Mouse (Mus musculus) cerebellum, adult 18-20 months (tissue): ENCODE data around the gene Csnk1g2.
"Not testable (repeated sequence)": the region's sequence is repeated elsewhere in the genome, so short reads cannot be mapped to it uniquely, and the experiment has no call there.

Experiments used
- DNase-seq, 2 experiments: peaks; one replicate each; pipeline ENCODE4 v3.0.0; 2021

Gene Csnk1g2

DNA sequence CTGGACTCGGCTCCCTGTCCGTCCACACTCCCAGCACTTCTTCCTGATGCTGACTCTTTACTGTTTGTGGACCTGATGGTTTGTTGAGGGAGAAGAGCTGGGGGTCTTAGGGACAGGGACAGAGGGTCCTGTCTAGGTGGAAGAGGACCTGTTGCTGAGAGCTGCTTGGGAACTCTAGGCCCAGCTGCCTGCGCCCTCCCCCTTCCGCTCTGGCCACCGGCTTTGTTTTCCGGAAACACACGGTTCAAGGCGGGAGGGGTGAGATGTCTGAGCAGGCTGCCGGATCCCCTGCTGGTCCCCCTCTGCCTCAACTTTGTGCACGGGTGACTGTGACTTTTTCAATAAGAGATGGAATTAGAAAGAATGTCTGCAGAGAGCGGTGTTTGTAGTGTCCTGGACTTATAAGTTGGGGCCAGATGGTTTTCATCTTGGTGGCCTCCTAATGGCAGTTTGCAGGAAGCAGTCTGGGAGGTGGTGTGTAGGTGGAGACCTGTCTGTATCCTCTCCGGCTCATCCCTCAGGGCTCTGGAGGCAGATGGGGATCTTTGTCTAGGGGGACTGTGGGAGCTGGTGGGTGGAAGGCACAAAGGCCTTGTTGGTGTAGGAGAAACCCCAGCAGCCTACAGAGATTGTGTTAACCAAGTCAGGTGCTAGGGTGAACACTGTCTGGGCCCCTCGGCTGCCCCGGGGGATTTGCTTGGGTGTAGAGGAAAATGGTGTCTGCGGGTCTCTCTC is 986 bp downstream of the Csnk1g2 start:
- peak; percentile 62 to 66 for DNase-seq

- no peak for DNase-seq
Measured at GRCm38 (mm10) chr10:80625764-80626163, 3.1 kb downstream of the Csnk1g2 start.

DNA sequence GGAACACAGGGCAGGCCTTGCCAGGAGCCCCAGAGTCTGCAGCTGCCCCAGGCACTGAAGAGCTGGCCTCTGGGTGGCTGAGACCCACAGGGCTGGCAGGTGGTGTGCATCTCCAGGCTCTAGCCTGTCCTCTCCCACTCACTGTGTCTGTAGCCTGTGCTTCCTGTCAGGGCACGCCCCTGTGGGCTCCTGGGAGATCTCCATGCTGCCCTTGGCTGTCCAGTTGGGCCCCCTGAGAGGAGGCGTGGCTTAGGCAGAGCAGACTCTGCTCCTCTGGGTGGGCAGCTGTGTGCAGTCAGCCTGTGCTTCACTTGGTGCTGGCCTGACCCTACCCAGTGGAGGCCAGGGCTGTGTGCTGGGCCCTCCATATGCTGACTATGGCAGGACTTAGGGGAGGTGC is 5.0 kb downstream of the Csnk1g2 start:
- DNase-seq, result no peak

- no peak for DNase-seq
Measured at GRCm38 (mm10) chr10:80628925-80629324, 6.3 kb downstream of the Csnk1g2 start.

GRCm38 (mm10) chr10:80635345-80635744 is 12.7 kb downstream of the Csnk1g2 start:
- DNase-seq, result no peak

- DNase-seq, result no peak
Measured at GRCm38 (mm10) chr10:80646936-80647335, 24.3 kb downstream of the Csnk1g2 start.

DNA sequence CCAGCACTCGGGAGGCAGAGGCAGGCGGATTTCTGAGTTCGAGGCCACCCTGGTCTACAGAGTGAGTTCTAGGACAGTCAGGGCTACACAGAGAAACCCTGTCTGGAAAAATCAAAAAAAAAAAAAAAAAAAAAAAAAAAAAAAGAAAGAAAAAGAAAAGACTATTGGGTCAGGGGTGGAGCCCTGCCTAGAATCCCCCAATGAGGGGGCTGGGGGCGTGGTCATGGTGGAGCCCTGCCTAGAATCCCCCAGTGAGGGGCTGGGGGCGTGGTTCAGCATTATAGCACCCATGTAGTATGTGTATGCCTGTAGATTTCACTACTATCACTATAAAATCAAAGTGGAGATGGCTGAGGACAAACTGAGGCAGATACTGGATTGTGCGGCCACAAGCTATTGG is 27.3 kb downstream of the Csnk1g2 start:
- not testable (repeated sequence) for DNase-seq

- DNase-seq, result no peak
Measured at GRCm38 (mm10) chr10:80650392-80650791, 27.8 kb downstream of the Csnk1g2 start.

GRCm38 (mm10) chr10:80653156-80653720 is 30.6 kb downstream of the Csnk1g2 start:
- no peak for DNase-seq

- no peak for DNase-seq
Measured at GRCm38 (mm10) chr10:80654866-80655265, 32.2 kb downstream of the Csnk1g2 start.

GRCm38 (mm10) chr10:80655406-80656129 is 32.9 kb downstream of the Csnk1g2 start:
- no peak for DNase-seq

- DNase-seq, result peak; percentile 98 to 99
Measured at GRCm38 (mm10) chr10:80656130-80656862, 33.7 kb downstream of the Csnk1g2 start.

- DNase-seq, result peak in 1 of 2 experiments; percentile 47
Measured at GRCm38 (mm10) chr10:80656863-80657623, 34.4 kb downstream of the Csnk1g2 start, which contains the start of gene Btbd2. Gene Btbd2, minus strand, starts transcription at chr10:80657071.

DNA sequence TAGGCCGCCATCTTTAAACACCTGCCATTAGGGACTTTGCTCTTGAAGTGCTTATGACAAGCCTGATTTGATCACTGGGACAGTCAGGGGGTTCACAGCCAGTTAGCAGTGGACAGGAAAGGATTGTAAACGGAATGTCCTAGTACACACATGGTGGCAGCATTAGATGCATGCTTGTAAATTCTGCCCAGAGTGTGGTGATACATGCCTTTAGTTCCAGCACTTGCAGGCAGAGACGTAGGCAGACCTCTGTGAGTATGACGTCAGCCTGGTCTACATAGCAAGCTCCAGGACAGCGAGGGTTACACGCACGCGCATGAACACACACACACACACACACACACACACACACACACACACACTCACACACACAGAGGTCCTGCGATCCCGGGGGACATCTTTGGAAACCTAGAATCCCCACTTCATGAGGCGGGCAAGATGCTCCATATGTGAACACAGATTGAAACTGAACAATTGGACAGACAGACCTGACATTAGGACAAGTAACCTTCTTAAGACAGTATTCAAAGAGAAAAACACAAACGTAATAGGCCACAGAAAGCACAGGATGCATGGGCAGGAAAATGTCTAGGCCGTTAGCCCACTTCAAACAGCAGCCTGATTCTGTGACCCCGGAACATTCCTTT is 35.7 kb downstream of the Csnk1g2 start:
- no peak for DNase-seq

- no peak for DNase-seq
Measured at GRCm38 (mm10) chr10:80658841-80659202, 36.2 kb downstream of the Csnk1g2 start.

DNA sequence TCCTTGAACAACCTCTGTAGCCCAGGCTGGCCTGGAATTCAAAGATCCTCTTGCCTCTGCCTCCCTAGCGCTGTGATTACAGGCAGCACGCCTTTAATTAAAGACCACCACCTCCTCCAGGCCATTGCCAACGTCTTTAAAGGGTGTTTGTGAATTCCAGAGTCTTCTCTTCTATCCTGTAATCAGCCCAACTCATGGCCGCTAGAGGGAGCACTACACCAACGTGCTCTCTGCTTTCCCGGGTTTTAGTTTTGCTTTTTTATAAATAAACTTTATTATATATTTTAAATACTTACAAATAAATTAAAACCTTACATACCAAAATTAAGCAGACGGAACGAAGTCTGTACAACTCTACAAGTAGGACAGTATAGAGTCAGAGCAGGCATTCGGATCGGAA is 36.6 kb downstream of the Csnk1g2 start:
- peak; percentile 81 to 86 for DNase-seq

DNA sequence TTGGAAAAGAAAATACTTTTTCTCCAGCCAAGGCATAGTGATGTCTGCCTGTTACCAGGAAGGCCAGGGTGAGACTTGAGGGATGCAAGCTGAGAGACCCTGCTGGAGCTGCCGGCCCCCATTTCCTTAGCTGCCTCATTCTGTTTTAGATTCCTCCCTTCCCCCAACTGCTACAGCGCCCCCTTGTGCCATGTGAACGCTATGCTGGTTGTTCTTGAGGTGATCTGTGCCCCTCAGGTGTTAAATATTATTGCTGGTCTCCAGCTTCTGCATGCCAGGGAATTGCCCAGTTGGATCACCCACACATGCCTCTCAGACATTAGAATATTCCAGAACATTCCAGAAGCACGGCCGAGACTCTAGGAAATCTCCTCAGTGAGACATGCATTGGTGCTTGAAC is 38.5 kb downstream of the Csnk1g2 start:
- DNase-seq, result peak in 1 of 2 experiments; percentile 59

GRCm38 (mm10) chr10:80663485-80664196 is 41.0 kb downstream of the Csnk1g2 start:
- no peak for DNase-seq

DNA sequence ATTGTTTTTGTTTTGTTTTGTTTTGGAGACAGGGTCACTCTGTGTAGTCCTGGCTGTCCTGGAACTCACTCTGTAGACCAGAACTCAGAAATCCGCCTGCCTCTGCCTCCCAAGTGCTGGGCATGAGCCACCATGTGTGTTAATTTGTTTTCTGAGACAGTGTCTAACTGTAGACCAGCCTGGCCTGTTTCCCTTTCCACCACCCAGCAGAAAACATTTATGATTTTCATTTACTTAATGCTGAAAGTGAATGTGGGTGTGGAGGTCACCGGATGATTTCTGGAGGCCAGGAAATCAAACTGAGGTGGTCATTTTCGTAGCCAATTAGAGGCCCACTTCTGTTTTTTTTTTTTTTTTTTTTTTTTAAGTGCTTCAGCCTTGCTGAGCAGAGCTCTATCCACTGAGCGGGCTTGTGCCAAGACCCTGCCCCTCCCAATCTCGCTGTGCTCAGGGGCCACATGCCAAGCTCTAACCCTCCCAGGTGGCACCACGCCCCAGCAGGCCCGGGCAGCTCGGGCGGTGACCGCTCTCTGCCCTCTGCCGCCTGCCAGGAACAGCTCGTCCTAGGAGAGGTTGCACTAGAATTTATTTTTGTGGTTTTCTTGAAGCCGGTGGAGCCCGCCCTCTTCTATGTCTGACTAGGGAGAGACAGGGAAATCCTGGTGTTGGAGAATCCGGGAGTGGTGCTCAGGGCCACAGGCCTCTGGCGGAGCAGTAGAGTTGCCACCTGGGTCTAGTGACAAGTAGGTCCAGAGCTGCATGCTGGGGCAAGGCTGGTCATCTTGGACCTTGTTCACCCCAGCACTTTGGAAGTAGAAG is 41.8 kb downstream of the Csnk1g2 start:
- peak; percentile 76 to 80 for DNase-seq

DNA sequence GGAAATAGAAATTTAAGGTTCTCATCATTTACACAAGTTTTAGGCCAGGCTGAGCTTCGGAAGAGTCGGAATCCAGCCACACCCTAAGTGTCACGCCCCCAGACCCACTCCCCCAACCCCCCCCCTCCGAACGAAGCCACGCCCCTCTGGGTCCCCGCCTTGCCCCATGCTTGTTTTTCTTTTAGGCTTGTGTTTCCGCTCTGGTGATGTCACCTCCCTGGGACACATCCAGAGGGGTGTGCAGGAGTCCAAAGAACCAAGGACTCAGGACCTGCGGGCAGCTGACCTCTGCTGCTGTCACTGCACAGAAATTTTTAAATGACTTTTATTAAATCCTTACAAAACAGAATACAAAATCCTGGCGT is 42.4 kb downstream of the Csnk1g2 start:
- DNase-seq, result peak in 1 of 2 experiments; percentile 49
